Mouse (Mus musculus) liver, embryonic 14.5 days (tissue): ENCODE data around the gene Synj1.

ENCODE experiments used
- CTCF ChIP-seq: IDR thresholded peaks from 2 replicates; pipeline ENCODE4 v1.5.1; 2016; ENCODE audit warnings: antibody characterized with exemption, low read depth, control low read depth
- EP300 ChIP-seq: IDR thresholded peaks from 2 replicates; pipeline ENCODE4 v1.6.1; 2016; ENCODE audit warnings: antibody characterized with exemption, low read depth

DNA sequence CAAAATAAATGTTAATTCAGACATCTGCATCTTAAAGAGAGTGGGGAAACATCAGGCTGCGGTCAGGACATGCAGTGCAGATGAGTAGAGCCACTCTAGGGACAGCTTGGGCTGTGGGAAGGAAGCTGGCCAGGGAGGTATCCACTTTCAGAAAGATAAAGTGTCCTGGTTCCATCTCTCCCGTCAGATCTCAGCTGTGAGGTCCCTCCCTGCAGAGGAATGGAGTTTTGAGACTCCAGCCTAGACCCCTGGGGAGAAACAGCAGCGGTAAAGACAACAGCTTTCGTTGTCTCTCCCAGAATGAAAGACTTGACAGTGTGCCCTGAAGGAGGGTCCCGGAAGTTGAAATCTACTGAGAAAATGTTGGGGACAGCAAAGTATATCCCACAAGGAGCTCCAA lies 107.8 kb downstream of the Synj1 start:
- TF ChIP-seq CTCF (no peak), EP300 (no peak)
